Mouse (Mus musculus) embryo, embryonic 9.5 days (tissue): ENCODE measurements around the gene Itga3.
"Not testable (repeated sequence)": the region's sequence is repeated elsewhere in the genome, so short reads cannot be mapped to it uniquely, and the experiment has no call there.

Source experiments
- DNase-seq: peaks from one replicate; pipeline ENCODE4 v3.0.0-alpha.2; 2017; ENCODE audit errors: extremely low spot score

The Itga3 gene

DNA sequence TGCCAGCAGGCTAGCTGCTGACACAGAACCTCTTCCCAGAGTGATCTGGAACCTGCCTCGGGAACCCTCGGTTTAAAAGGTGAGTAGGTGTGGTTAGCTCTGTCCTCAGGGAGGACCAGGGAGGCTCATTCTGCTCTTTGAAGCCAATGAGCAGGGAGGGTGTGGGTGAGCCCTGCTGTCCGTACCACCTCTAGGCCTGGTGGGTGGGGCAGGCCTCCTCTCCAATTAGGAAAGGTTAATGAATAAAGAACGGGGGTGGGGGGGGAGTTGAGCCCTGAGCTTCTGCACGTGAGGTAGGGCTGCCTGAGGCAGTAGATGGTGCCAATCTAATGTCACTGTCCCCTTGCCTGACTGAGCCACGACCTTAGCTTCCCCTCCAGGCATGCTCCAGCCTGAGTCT lies 43.7 kb downstream of the Itga3 start:
- no peak for DNase-seq

DNA sequence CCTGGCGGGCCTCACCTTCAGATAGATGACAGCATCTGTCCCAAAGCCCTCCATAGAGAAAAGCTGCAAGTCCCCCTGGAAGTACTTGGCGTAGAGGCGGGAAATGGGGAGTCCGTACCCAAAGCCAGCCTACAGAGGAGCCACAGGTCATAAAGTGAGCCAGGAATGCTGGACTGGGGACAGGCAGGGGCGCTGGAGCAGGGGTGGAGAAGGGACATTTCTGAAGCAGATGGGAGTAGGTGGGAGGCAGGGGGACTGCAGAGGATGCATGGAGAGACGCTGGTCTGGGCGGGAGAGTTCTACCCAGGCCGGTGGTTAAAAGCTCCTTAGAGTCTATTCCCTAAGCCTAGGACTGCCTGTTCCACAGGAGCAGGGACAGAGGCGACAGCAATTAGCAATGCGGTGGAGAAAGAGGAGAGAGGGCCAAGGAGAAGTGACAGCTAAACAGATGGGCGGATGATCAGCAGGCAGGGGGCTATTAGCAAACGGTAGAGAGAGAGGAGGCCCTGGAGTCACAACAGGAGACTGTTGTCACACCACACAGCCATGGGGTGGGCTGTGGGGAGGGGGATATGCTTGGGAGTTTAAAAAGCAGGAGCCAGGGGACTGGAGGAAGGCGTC lies 48.6 kb downstream of the Itga3 start:
- no peak for DNase-seq

GRCm38 (mm10) chr11:95026849-95027248 lies 49.8 kb downstream of the Itga3 start:
- no peak for DNase-seq

- DNase-seq = no peak
These were observed 50.5 kb downstream of the Itga3 start for GRCm38 (mm10) chr11:95026090-95026542.

DNA sequence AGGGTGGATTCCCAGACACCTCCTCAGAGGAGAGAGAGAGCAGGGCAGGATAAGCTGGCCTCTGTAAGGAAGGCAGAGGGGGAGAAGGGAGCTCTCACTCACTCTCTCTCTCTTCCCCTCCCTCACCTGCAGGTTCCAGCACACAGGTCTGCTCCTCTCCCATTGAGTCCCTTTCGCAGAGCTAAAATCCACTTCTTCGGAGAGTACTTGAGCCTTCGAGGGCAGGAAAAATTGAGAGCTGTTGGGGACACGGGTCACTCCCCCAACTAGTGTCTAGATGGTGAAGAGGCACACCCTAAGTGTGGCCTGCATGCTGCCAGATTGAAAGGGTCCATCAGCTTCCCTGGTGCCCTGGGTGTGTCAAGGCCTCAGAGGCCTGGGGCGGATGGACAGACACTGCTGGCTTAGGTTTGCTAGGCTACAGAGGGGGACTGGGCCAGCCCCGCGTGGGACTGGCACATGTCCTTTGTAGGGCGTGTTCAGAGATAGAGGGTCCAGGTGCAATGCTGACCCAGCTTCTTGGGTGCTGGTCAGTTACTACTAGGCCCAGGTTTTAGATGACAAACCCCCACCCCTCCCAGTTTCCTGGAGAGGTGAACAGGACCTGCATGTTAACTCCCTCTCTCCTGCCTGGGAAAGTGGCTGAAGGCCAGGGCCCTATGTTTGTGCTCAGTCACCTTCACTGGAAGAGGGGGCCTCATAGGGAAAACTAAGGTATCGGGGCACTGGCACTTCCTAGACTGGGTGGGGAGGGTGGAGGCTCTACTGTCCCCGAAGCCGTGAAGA lies 51.2 kb downstream of the Itga3 start:
- DNase-seq = no peak

GRCm38 (mm10) chr11:95024439-95025184 lies 52.0 kb downstream of the Itga3 start:
- no peak for DNase-seq

GRCm38 (mm10) chr11:95023481-95023880 lies 53.1 kb downstream of the Itga3 start:
- DNase-seq = no peak

DNA sequence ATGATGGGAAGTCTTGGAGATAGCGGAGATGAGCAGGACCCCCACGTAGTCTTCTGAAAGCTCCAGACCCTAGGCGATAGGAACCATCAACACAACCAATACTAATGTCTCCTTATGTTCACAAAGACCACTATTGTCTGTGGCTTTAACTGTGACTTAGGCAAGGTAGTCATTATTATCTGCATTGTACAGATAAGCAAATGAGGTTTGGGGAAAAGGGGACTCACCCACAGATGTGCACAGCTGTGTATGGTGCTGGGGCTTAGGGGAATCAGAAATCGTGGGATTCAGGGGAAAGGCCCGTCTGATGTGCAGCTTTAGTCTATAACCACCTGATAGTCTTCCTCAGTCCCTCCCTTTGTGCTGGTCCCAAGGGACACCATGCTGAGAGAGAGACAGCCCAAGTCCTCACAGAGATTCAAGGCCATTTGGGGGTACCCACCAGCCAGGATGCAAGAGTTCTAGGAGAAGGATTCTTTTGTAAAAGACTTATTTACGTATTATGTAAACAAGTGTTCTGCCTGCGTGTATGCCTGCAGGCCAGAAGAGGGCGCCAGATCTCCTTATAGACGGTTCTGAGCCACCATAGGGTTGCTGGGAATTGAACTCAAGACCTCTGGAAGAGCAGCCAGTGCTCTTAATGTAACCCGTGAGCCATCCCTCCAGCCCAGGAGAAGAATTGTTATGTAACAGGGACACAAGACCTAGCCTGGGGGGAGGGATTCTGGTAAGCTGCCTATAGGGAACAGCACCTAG lies 54.2 kb downstream of the Itga3 start:
- DNase-seq = no peak

DNA sequence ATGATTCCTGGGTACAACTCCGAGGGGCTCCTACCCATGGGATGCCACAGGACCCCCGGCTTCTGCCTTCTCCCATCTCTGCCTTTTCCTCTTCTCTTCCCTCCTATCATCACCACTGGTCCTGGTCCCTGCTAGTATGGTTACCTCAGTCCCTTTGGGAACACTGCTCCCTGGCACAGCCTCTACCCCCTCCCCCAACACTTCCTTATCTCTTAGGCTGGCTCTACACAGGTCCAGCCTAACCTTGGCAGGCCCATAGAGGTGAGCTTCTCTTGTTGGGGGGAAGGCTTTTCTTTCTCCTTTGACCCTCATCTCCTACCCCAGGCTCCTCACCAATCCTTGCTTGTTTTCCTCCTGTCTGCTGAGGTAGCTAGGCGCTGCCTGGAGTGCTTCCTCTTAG lies 61.1 kb downstream of the Itga3 start:
- DNase-seq = no peak

- DNase-seq = no peak
These were observed 64.1 kb downstream of the Itga3 start for GRCm38 (mm10) chr11:95012487-95012886.

DNA sequence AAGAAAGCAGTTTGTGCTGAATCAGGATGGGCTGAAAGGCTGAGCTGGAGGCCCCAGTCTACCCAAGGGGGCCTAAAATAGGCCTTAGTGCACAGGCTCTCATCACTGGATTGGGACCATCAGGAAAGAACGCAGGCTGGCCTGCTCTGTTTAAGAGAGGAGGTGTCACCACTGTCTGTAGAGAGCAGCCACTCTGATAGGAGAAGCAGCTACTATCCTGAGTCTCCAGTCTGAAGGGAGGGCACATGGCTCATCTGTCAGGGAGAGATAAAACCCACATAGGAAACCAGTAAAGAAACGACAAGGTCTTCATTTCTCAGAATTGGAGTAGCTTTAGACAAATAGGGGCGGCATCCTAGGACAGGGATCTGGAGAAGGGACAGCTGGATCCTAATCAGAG lies 64.5 kb downstream of the Itga3 start:
- no peak for DNase-seq

DNA sequence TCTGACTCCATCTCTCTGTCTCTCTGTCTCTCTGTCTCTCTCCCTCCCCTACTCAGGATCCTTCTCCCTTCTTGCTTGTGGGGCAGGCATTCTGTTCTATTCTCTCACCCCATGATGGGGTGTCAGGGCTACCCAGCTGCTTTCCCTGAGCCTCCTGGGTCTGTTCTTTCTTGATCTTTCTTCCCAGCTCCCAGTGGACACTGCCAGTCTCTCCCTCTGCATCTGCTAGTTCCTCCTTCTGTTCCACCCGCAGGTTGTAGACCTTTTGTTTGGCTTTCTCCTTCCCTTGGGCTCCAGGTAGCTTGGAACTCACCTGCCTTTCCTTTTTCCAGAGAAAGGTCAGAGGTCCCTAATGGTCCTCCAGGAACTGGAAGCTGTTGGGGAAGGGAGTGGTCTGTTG lies 65.2 kb downstream of the Itga3 start:
- no peak for DNase-seq

DNA sequence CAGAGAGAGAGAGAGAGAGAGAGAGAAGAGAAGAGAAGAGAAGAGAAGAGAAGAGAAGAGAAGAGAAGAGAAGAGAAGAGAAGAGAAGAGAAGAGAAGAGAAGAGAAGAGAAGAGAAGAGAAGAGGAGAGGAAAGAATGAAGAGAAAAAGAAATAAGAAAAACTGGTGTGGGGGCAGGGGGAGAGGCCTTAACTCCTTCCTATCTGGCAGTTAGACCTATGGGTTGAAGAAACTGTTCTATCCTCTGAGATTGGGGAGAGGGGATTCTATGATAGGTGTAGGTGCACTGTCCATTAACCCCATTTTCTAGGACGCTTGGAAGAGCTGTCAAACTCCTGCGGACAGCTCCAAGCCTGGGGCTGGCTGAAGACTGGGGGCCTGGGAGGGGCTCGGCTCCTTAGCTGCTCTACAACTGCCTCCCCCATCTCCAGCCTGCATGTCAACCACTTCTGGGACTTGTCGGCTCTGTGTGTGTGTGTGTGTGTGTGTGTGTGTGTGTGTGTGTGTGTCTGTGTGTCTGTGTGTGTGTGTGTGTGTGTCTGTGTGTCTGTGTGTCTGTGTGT lies 65.7 kb downstream of the Itga3 start:
- DNase-seq = not testable (repeated sequence)

- DNase-seq = peak; percentile 61
These were observed 66.4 kb downstream of the Itga3 start for GRCm38 (mm10) chr11:95010141-95010739.

GRCm38 (mm10) chr11:95009629-95010014 lies 67.0 kb downstream of the Itga3 start, which contains the start of gene Samd14:
Gene Samd14 (plus strand): TSS chr11:95009879.
- DNase-seq = peak; percentile 84

DNA sequence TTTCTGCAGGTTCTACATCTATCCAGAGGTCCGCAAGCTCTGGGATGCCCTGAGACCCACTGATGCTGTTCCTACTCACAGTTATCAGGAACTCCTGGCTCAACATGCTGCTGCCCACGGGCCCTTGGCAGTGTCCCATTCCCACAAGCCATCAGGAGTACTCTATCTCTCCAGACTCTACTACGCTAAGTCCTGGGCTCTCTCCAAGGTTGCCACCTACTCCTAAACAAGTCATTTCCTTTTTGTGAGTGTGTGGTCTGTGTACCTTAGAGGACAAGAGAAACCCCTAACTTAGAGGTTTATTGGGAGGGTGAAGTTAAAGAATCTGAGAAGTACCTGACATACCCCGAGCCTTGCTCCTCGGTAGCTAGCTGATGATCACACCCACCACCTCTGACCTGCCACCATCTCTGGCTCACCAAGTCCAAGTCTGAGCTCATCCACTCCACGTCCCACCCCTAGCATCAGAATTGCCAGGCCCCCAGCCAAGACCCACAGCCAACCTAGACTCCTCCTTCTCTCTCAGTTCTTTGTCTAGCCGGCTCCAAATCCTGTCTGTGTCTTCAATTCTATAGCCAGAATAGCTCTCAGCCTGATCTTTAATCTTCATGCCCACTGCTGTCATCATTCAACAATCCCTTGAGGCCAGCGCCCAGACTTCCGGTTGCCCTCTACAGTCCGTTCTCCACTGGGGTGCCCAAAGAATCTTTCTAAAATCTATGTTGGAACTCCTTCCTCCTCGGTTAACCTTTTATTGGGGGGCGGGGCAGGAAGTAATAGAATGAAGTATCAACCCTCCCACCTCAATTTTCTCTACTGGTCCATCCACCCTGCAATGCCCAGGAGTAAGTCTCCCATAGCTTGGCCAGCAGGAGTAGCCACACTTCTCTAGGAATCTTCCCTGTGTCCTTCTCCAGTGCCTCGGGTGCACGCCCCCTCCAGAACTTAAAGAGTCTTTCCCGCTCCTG lies 67.7 kb downstream of the Itga3 start:
- DNase-seq = no peak

DNA sequence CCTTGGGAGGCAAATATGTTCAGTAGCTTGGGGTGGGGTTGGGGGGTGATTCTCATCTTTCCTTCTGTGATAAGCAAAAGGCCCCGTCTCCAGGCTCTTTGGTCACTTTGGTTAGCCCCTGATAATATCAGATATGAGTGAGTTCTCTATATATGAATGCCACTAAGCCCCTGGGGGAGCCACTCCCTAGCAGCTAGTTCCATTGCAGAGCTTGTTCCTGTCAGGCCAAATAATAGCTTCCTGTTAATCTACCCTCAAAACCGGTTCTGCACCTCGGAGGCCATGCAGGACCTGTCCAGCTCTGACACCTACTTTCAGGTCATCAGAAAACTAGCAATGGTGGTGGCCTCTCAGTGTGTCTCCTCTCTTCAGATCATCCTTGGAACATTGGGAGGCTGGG lies 69.2 kb downstream of the Itga3 start:
- no peak for DNase-seq

GRCm38 (mm10) chr11:95006525-95007219 lies 69.9 kb downstream of the Itga3 start:
- peak; percentile 85 for DNase-seq

DNA sequence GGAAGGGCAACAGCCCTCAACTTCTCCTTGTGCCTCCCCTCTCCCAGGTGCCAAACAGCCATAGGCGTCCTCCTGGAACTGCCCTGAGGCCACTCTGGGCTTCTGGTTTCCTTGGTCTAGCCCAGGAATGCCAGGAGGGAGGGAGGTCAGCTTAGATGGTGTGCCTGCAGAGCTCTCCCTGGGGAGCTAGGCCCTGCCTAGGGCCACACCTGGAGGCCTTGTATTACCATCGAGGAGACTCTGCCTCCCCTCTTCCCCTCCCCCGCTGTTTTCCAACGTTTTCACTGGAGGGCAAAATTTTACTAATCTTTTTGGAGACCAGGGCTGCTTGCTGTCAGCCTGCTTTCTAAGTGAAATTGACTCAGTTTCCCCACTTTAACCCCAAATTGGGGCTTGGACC lies 70.6 kb downstream of the Itga3 start:
- DNase-seq = no peak

DNA sequence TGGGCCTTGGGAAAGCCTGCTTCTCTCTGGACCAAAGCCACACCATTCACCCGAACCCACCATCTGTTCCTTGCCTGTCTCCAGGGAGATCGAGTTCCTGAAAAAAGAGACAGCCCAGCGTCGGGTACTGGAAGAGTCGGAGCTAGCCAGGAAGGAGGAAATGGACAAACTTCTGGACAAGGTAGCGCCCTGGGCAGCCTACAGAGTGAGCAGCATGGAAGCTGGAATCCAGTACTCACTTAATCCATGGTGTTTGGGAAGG lies 71.7 kb downstream of the Itga3 start:
- DNase-seq = no peak
